Mouse (Mus musculus) forebrain, embryonic 13.5 days (tissue): ENCODE measurements at regions not wholly inside any gene's neighbourhood (a gene's known extent, or its start where the extent isn't known, plus 50 kb on each side); places are given as distances from the start of the nearest gene placed in this dataset.

ENCODE experiments used
- ATAC-seq: fragments of 200-750 bp; cut with Nextera tagmentation; 2 replicates; pipeline ENCODE4 v1.8.0; 2017
- H3K27ac ChIP-seq: fragments of 300-500 bp; sonication (generic); 2 replicates; pipeline ENCODE4 v1.5.1; 2015; ENCODE audit warnings: inconsistent platforms, mild to moderate bottlenecking, moderate library complexity
- H3K27me3 ChIP-seq: fragments of 300-500 bp; sonication (generic); 2 replicates; pipeline ENCODE4 v1.6.1; 2015; ENCODE audit warnings: mild to moderate bottlenecking, inconsistent platforms
- H3K36me3 ChIP-seq: fragments of 300-500 bp; sonication (generic); 2 replicates; pipeline ENCODE4 v1.6.1; 2015; ENCODE audit warnings: mild to moderate bottlenecking, inconsistent platforms; ENCODE audit not compliant: poor library complexity, severe bottlenecking
- H3K4me1 ChIP-seq: fragments of 300-500 bp; sonication (generic); 2 replicates; pipeline ENCODE4 v1.6.1; 2015; ENCODE audit warnings: inconsistent platforms
- H3K4me2 ChIP-seq: fragments of 300-500 bp; sonication (generic); 2 replicates; pipeline ENCODE4 v1.6.1; 2015; ENCODE audit warnings: inconsistent platforms, mild to moderate bottlenecking, moderate library complexity
- H3K4me3 ChIP-seq: fragments of 300-500 bp; sonication (generic); 2 replicates; pipeline ENCODE4 v1.5.1; 2015; ENCODE audit warnings: mild to moderate bottlenecking, inconsistent platforms
- H3K9ac ChIP-seq: fragments of 300-500 bp; sonication (generic); 2 replicates; pipeline ENCODE4 v1.6.1; 2015; ENCODE audit warnings: mild to moderate bottlenecking, inconsistent platforms
- H3K9me3 ChIP-seq: fragments of 300-500 bp; sonication (generic); replicated peaks from 2 replicates; pipeline ENCODE4 v1.6.1; 2016; ENCODE audit warnings: inconsistent platforms
- WGBS: fragments of 180-500 bp; shearing (Covaris S2); methylation state at CpG from one replicate; pipeline ENCODE4 v1.1.7; 2015; 5-methylcytosine and 5-hydroxymethylcytosine counted together

DNA sequence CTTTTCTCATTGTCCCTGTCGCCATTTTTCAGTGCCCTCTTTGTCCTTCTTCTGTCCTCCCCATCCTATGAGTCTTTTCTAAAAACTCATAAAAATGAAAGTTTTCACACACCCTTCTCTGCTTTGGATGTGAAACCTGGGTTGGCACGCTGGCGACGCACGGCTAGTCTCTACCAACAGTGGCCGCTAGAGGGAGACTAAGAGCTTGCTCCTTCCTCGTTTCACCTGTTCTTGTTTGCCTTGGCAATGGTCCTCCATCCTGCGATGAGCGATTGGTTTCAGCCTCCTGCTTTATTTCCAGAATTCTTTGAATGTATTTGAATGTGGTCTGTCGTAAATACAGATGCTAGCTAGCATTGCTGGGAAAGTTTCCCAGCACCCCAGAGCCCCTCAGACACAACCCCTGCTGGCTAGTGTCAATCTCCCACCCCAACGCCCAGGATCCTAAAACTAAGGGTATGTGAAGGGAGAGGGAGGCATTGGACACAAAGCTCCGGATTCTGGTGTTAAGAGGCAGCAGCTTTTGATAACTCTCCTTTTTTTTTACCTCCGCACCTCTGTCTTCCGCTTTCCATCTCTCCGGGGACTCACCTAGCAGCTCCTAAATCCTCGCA lies 85.8 kb upstream of the Hmcn1 start:
- Histone ChIP-seq H3K27ac (no peak overlapping the region), H3K4me3 (no peak overlapping the region), H3K36me3 (no peaks in the 10 kb centered on the region), H3K4me1 (no peaks in the 10 kb centered on the region), H3K4me2 (no peak overlapping the region), H3K27me3 (no peaks in the 10 kb centered on the region), H3K9ac (no peak overlapping the region), H3K9me3 (no peaks in the 10 kb centered on the region)
- 34% methylated on average over 16 of the region's 16 CpGs for WGBS
- ATAC-seq = peak; percentile 84

DNA sequence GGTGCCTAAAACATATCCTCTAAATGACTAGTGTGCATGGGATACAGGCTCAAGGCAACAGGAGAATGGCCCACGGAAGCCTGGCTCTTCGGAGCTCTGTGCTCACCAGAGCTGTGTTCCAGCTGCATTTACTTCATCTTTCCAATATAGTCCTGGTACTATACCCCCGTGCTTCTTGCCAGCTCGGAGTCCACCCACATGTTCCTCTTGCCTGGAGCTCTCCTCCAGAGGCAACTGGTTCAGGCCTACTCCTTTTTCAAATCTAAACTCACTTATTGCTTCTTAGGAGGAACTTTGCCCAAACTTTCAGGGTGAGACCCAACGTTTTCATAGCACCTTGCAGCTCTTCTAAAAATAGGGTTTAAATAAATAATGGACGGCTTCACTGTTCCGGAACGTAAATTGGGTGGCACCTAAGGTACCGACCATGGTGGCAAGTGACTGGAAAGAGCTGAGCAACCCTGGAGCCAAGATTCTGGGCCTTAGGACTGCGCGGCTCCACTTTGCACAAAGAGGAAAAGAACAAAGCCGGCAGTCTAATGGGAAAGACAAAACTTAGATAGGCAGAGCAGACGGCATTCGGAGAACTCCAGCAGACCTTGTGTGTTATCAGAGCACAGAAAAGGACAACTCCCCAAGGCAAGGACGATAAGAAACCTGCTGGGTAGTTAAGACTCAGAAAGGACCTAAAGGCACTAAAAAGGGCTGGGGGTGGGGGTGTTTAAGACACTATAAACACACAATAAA lies 86.6 kb upstream of the Hmcn1 start:
- WGBS = 79% methylated on average over 15 of the region's 15 CpGs
- H3K4me3 ChIP-seq = no peak overlapping the region
- H3K27me3 ChIP-seq = no peaks in the 10 kb centered on the region
- H3K4me1 ChIP-seq = no peaks in the 10 kb centered on the region
- no peaks in the 10 kb centered on the region for H3K9me3 ChIP-seq
- ATAC-seq = peak; percentile 22; the same call in 1 of the 2 replicates
- no peak overlapping the region for H3K4me2 ChIP-seq
- H3K27ac ChIP-seq = no peak overlapping the region
- H3K9ac ChIP-seq = no peak overlapping the region
- H3K36me3 ChIP-seq = no peaks in the 10 kb centered on the region

DNA sequence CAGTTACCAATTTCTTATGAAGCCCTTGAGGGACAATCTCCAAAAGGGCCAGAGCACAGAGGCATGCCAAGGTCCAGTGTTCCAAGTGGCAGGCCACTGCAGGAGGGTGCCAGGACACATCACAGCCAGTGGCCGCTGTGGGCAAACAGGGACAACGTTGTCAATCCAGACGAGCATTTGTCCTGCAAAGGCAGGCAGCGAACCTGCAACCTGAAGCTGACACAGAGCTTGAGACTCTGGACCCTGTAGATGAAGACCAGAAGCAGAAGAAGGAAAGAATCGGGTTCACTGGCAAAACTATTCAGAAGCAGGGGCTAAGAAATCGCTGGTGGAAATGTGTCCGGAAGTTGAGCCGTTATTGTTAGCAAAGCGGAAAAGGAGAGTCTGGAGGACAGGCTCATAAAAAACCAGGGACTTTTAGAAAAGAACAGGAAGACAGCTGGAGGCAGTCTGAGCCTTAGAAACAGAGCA lies 87.3 kb upstream of the Hmcn1 start:
- ATAC-seq = no peak

DNA sequence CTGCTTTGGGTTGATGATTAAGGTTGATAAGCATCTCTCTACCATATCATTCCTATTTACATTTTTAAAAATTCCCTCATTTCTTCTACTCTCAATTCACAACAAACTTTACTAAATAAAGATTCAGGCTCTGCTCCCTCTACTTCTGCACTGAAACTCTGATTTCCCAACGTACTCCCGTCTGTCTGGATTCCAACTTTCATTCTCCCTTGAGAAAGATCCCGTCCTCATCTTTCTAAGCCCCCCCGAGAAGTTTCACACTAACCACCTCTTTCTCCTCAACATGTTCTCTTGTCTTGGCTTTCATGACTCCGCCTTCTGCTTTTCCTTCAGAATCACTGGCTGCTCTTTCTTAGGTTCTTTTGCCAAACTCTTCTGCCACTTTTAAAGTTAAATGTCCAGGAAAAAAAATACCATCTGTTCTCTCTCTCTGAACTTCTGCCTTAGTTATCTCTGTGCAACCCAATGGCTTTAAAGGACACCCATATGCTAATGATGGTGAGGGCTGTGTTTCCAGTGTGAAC lies 89.3 kb upstream of the Hmcn1 start:
- Histone ChIP-seq H3K4me1 (0 out of 2 replicates have a peak, but pooled peaks cover 6% of the 10 kb centered on the region), H3K27me3 (no peaks in the 10 kb centered on the region), H3K27ac (no peak overlapping the region), H3K36me3 (no peaks in the 10 kb centered on the region), H3K4me3 (no peak overlapping the region), H3K4me2 (no peak overlapping the region), H3K9ac (no peak overlapping the region), H3K9me3 (no peaks in the 10 kb centered on the region)
- whole genome bisulfite sequencing = 92% methylated on average over 5 of the region's 5 CpGs
- no peak for ATAC-seq

More for the DNA sequence above, 87.3 kb upstream of the Hmcn1 start:
- Histone ChIP-seq H3K9me3 (no peaks in the 10 kb centered on the region), H3K36me3 (no peaks in the 10 kb centered on the region), H3K4me3 (no peak overlapping the region), H3K4me1 (no peaks in the 10 kb centered on the region), H3K27me3 (no peaks in the 10 kb centered on the region), H3K4me2 (no peak overlapping the region), H3K9ac (no peak overlapping the region), H3K27ac (no peak overlapping the region)
- 75% methylated on average over 9 of the region's 9 CpGs for WGBS

DNA sequence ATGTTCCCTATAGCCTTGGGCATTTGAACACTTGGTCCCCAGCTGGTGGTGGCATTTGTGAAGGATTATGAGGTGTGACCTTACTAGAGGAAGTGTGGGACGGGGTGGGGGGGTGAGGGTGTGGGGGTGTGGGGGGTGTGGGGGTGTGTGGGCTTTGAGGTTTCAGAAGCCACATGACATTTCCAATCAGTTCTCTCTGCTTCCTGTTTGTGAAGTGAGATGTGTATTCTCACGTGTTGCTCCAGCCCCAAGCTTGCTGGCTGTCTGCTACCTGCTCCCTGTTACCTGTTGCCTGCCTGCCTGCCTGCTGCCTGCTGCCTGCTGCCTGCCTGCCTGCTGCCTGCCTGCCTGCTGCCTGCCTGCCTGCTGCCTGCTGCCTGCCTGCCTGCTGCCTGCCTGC lies 90.6 kb upstream of the Hmcn1 start:
- WGBS = 78% methylated on average over 2 of the region's 2 CpGs
- no peak for ATAC-seq
- Histone ChIP-seq H3K27ac (no peak overlapping the region), H3K36me3 (no peaks in the 10 kb centered on the region), H3K9ac (no peak overlapping the region), H3K27me3 (no peaks in the 10 kb centered on the region), H3K4me2 (no peak overlapping the region), H3K9me3 (no peaks in the 10 kb centered on the region), H3K4me3 (no peak overlapping the region), H3K4me1 (0 out of 2 replicates have a peak, but pooled peaks cover 6% of the 10 kb centered on the region)

DNA sequence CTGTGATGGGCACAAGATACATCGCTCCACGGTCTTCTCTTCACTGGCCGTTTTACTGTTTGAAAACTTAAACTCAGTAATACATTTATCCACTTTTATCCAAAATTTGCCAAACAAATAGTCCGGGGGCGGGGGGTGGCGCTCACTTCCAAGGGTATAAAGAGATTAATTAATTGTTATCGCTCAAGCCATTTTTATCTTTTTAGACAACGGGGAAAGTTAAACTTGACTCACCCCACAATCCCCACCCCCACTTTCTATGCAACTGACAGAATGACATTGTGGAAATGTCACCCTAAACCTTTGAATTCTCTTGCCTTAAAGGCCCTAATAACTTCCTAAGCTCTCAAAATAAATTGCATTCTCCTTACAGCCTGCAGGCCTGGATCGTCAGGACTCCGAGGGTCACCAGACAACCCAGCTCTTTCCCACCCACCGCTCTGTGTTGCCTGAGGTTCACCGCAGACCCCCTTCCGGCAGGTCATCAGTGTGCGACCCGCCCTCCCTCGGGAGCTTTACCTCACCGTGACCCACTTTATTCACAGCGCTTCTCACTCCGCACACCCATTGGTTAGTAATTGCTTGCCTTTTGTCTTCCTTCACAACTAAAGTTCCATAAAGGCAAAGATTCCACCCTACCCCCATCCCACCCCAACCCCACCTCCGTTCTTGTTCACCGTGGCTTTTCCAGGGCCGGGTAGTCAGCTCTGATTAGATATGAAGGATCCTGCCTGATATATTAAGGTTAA lies 93.0 kb upstream of the Hmcn1 start:
- no peak overlapping the region for H3K4me2 ChIP-seq
- 0 out of 2 replicates have a peak, but pooled peaks cover 6% of the 10 kb centered on the region for H3K4me1 ChIP-seq
- ATAC-seq = no peak
- no peaks in the 10 kb centered on the region for H3K9me3 ChIP-seq
- no peak overlapping the region for H3K27ac ChIP-seq
- H3K4me3 ChIP-seq = no peak overlapping the region
- no peaks in the 10 kb centered on the region for H3K36me3 ChIP-seq
- no peak overlapping the region for H3K9ac ChIP-seq
- H3K27me3 ChIP-seq = no peaks in the 10 kb centered on the region
- WGBS = 53% methylated on average over 22 of the region's 22 CpGs

DNA sequence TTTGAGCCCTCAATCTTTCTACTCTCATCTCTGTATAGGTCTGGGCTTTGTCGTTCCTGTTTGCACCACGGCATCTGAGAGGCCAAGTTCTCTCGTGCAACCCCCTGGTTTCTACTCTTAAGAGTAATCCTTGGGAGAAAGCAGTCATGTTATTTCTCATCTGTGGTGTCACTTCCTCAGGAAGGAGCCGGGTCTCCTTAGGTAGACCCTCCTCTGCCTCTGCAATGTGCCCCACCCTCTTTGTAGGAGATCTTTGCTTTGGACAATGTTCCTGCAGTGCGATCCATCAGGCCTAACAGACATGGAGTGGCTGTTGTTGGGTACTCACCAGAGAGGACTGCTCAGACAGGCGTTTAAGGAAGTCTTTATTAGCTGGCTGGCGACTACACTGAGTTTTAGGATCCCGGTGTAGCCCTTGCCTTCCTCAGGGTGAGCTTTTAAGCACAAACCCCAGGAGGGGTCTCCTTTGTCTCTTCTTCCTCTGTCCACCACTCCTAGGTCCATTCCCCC lies 94.0 kb upstream of the Hmcn1 start:
- Histone ChIP-seq H3K4me3 (no peak overlapping the region), H3K4me1 (0 out of 2 replicates have a peak, but pooled peaks cover 6% of the 10 kb centered on the region), H3K9ac (no peak overlapping the region), H3K27me3 (no peaks in the 10 kb centered on the region), H3K4me2 (no peak overlapping the region), H3K9me3 (no peaks in the 10 kb centered on the region), H3K36me3 (no peaks in the 10 kb centered on the region), H3K27ac (no peak overlapping the region)
- WGBS = 78% methylated on average over 8 of the region's 8 CpGs
- no peak for ATAC-seq

DNA sequence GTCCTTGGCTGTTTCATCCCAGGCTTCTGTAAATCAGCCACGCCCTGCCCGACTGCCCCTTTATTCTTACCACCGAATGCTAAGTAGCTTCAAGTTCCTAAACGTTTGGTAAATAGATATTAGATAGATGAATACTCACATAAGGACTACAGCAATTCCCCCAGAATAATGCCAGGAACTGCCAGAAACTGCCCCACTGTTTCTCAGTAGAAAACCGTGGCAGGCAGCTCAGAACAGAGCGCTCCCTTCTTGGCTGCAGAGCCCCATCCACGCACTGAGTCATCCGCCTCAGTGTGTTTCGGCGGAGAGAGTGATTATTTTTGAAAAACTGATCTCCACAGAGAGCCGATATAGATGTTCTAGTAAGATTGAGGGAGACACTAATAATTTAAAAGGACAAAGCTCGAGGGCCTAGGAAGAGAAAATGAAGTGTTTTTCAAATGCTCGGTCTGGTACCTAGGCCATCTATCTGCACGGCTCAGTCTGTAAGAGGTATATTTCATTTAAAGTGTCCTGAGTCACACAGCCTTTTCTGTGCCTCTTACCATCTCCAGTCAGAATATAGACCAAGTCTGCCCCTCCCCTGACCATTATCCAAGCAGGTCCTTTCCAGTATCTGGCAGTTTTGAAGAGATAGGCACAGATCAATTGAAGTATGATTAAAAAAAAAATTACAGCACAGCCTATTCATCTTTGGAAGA lies 94.4 kb upstream of the Gm47985 start:
- Histone ChIP-seq H3K36me3 (no peaks in the 10 kb centered on the region), H3K27ac (no peak overlapping the region), H3K4me2 (no peak overlapping the region), H3K4me3 (no peak overlapping the region), H3K9me3 (no peaks in the 10 kb centered on the region), H3K4me1 (0 out of 2 replicates have a peak, but pooled peaks cover 6% of the 10 kb centered on the region), H3K9ac (no peak overlapping the region), H3K27me3 (no peaks in the 10 kb centered on the region)
- 85% methylated on average over 14 of the region's 14 CpGs for WGBS
- ATAC-seq = no peak

DNA sequence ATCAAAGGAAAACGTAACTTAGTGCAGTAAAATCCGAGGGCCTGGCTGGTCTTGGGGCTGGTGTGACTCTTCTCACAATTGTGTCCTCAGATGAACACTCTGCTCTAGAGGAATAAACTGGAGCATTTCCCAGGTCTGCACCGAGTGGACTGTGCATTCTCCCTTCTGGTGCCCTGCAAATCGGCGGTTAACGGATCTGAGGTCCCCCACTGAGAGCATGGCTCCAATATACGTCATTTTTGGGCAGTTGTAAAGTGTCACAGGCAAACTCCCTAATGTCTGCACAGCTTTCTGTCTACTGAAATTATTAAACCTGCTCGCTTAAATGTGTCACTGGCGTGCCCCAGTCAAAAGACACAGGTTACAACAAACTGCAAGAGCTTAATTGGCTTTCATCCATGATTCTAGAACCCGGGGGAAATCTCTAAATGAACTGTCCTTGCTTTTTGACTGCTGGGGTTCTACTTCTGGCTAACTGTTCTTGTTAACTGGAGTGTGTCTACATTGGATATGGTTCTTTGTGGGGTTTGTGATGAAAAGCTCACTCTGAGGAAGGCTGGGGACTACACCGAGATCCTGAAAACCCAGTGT lies 93.7 kb upstream of the Gm47985 start:
- H3K4me1 ChIP-seq = 0 out of 2 replicates have a peak, but pooled peaks cover 6% of the 10 kb centered on the region
- no peak overlapping the region for H3K4me3 ChIP-seq
- H3K36me3 ChIP-seq = no peaks in the 10 kb centered on the region
- WGBS = 76% methylated on average over 11 of the region's 11 CpGs
- H3K27ac ChIP-seq = no peak overlapping the region
- H3K4me2 ChIP-seq = no peak overlapping the region
- H3K9me3 ChIP-seq = no peaks in the 10 kb centered on the region
- no peaks in the 10 kb centered on the region for H3K27me3 ChIP-seq
- H3K9ac ChIP-seq = no peak overlapping the region
- ATAC-seq = no peak

DNA sequence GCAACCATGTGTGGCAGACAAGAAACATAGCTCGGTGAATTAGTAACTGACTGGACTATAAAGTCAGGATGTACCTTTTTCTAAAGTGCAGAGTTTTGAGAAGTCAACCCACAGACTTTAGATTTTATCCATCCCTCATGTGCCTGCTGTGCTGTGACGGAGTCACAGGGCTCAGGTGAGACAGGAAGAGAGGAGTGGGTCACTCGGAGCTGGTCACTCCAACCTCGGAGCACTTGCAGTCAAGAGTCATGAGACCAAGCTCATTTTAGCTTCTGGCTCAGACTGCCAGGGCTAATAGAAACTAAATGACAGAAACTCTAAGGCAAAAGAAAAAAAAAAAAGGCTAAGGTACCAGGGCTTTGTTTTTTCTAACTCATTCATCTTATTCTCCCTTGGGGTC lies 90.3 kb upstream of the Gm47985 start:
- Histone ChIP-seq H3K36me3 (no peaks in the 10 kb centered on the region), H3K27me3 (no peaks in the 10 kb centered on the region), H3K27ac (no peak overlapping the region), H3K9ac (no peak overlapping the region), H3K4me1 (peaks cover 8% of the 10 kb centered on the region), H3K4me3 (no peak overlapping the region), H3K9me3 (no peaks in the 10 kb centered on the region), H3K4me2 (no peak overlapping the region)
- ATAC-seq = no peak
- WGBS = 65% methylated on average over 4 of the region's 4 CpGs

DNA sequence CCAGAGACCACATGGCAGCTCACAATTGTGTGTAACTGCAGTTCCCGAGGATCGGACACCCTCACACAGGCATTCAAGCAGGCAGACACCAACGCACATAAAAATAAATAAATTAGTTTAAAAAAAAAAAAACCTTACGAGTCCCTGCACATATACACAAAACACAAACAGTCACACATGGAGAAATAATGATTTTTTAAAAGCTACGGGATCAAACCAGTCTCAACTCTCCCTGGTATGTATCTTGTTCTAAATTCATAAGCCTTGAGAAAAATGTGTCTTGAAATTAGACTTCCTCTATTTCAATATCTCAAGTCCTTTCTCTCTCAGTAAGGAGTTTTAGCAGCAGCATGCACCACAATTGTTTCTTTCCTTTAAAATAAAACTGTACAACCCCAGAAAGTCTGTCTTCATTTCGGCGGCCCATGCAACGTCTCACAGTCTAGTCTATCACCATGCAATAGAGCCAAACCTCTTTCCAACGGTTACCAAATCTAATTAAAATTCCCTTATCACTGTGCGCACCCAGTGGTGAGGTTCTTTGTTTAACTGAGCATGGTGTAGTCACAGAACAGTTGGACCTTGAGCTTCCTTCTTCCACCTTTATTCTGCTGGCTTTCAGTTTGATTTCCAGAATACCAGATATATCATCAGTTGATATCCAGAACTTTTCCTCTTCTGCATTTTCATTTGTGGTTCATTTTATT lies 86.8 kb upstream of the Gm47985 start:
- 62% methylated on average over 10 of the region's 10 CpGs for WGBS
- H3K4me2 ChIP-seq = peak overlapping the region; percentile 25; the same call in 1 of the 2 replicates
- no peaks in the 10 kb centered on the region for H3K36me3 ChIP-seq
- no peak overlapping the region for H3K27ac ChIP-seq
- no peak overlapping the region for H3K4me3 ChIP-seq
- ATAC-seq = peak; percentile 54; the same call in 1 of the 2 replicates
- no peaks in the 10 kb centered on the region for H3K27me3 ChIP-seq
- H3K9me3 ChIP-seq = no peaks in the 10 kb centered on the region
- H3K9ac ChIP-seq = no peak overlapping the region
- H3K4me1 ChIP-seq = peaks cover 8% of the 10 kb centered on the region
